Mouse (Mus musculus) midbrain, embryonic 13.5 days (tissue): Measurements from ENCODE around the gene Plekhb1. TPM values are rescaled to one million over a fixed set of nuclear protein-coding genes. Genes with fewer than 3 reads are reported as not detected.

Source experiments
- ATAC-seq: fragments of 200-750 bp; cut with Nextera tagmentation; 2 replicates; pipeline ENCODE4 v1.8.0; 2017; ENCODE audit warnings: mild to moderate bottlenecking, moderate TSS enrichment, moderate library complexity
- H3K27ac ChIP-seq: fragments of 300-500 bp; sonication (generic); 2 replicates; pipeline ENCODE4 v1.5.1; 2015; ENCODE audit warnings: inconsistent platforms, mild to moderate bottlenecking, moderate library complexity
- H3K27me3 ChIP-seq: fragments of 300-500 bp; sonication (generic); 2 replicates; pipeline ENCODE4 v1.6.1; 2015; ENCODE audit warnings: mild to moderate bottlenecking, inconsistent platforms
- H3K36me3 ChIP-seq: fragments of 300-500 bp; sonication (generic); 2 replicates; pipeline ENCODE4 v1.6.1; 2015; ENCODE audit warnings: mild to moderate bottlenecking, inconsistent platforms
- H3K4me1 ChIP-seq: fragments of 300-500 bp; sonication (generic); replicated peaks from 2 replicates; pipeline ENCODE4 v1.6.1; 2015; ENCODE audit warnings: inconsistent platforms
- H3K4me2 ChIP-seq: fragments of 300-500 bp; sonication (generic); replicated peaks from 2 replicates; pipeline ENCODE4 v1.6.1; 2015; ENCODE audit warnings: moderate library complexity, mild to moderate bottlenecking, inconsistent platforms
- H3K4me3 ChIP-seq: fragments of 300-500 bp; sonication (generic); replicated peaks from 2 replicates; pipeline ENCODE4 v1.5.1; 2015; ENCODE audit warnings: mild to moderate bottlenecking, inconsistent platforms
- H3K9ac ChIP-seq: fragments of 300-500 bp; sonication (generic); replicated peaks from 2 replicates; pipeline ENCODE4 v1.6.1; 2015; ENCODE audit warnings: mild to moderate bottlenecking, inconsistent platforms
- H3K9me3 ChIP-seq: fragments of 300-500 bp; sonication (generic); 2 replicates; pipeline ENCODE4 v1.6.1; 2016; ENCODE audit warnings: mild to moderate bottlenecking, inconsistent platforms
- WGBS: fragments of 180-500 bp; shearing (Covaris S2); methylation state at CpG from one replicate; pipeline ENCODE4 v1.1.7; 2015; 5-methylcytosine and 5-hydroxymethylcytosine counted together
- polyA plus RNA-seq: library from polyadenylated mRNA; unstranded; fragments of >200 nt; fragmentation: Nextera tagmentation; extraction: Ambion mirVana; gene quantifications from 2 replicates; pipeline ENCODE4 v1.2.1, GENCODE M21; 2015

Gene Plekhb1
- polyA plus RNA-seq, 1 experiment from 2014 or later = 5.8 TPM

- 0 out of 2 replicates have a peak, but pooled peaks cover 2% of the 10 kb centered on the region for H3K4me1 ChIP-seq
- H3K4me3 ChIP-seq = no peak overlapping the region
- no peak overlapping the region for H3K27ac ChIP-seq
- no peaks in the 10 kb centered on the region for H3K9me3 ChIP-seq
- H3K27me3 ChIP-seq = no peaks in the 10 kb centered on the region
- H3K4me2 ChIP-seq = no peak overlapping the region
- no peak overlapping the region for H3K9ac ChIP-seq
- H3K36me3 ChIP-seq = no peaks in the 10 kb centered on the region
- no peak for ATAC-seq
- 73% methylated on average over 15 of the region's 15 CpGs for WGBS
These were observed 17.0 kb upstream of the Plekhb1 start for GRCm38 (mm10) chr7:100678948-100679880.

GRCm38 (mm10) chr7:100678052-100678451 is 15.8 kb upstream of the Plekhb1 start:
- H3K9me3 ChIP-seq = no peaks in the 10 kb centered on the region
- WGBS = 86% methylated on average over 5 of the region's 5 CpGs
- no peak overlapping the region for H3K4me3 ChIP-seq
- no peaks in the 10 kb centered on the region for H3K27me3 ChIP-seq
- H3K36me3 ChIP-seq = no peaks in the 10 kb centered on the region
- H3K4me1 ChIP-seq = 0 out of 2 replicates have a peak, but pooled peaks cover 4% of the 10 kb centered on the region
- ATAC-seq = no peak
- H3K4me2 ChIP-seq = no peak overlapping the region
- H3K27ac ChIP-seq = no peak overlapping the region
- no peak overlapping the region for H3K9ac ChIP-seq

- no peaks in the 10 kb centered on the region for H3K9me3 ChIP-seq
- H3K9ac ChIP-seq = no peak overlapping the region
- H3K27me3 ChIP-seq = no peaks in the 10 kb centered on the region
- H3K4me2 ChIP-seq = no peak overlapping the region
- whole genome bisulfite sequencing = 91% methylated on average over 2 of the region's 2 CpGs
- 0 out of 2 replicates have a peak, but pooled peaks cover 3% of the 10 kb centered on the region for H3K4me1 ChIP-seq
- H3K36me3 ChIP-seq = no peaks in the 10 kb centered on the region
- no peak for ATAC-seq
- H3K4me3 ChIP-seq = no peak overlapping the region
- no peak overlapping the region for H3K27ac ChIP-seq
These were observed 12.7 kb upstream of the Plekhb1 start for GRCm38 (mm10) chr7:100674941-100675340.

- H3K27ac ChIP-seq = no peak overlapping the region
- H3K9me3 ChIP-seq = no peaks in the 10 kb centered on the region
- H3K4me2 ChIP-seq = no peak overlapping the region
- no peak overlapping the region for H3K4me3 ChIP-seq
- no peaks in the 10 kb centered on the region for H3K36me3 ChIP-seq
- 41% methylated on average over 7 of the region's 7 CpGs for WGBS
- H3K9ac ChIP-seq = no peak overlapping the region
- ATAC-seq = no peak
- no peaks in the 10 kb centered on the region for H3K27me3 ChIP-seq
- 0 out of 2 replicates have a peak, but pooled peaks cover 3% of the 10 kb centered on the region for H3K4me1 ChIP-seq
These were observed 11.2 kb upstream of the Plekhb1 start for GRCm38 (mm10) chr7:100673452-100673851.

GRCm38 (mm10) chr7:100670646-100671045 is 8.4 kb upstream of the Plekhb1 start:
- H3K9me3 ChIP-seq = no peaks in the 10 kb centered on the region
- 91% methylated on average over 5 of the region's 5 CpGs for WGBS
- 0 out of 2 replicates have a peak, but pooled peaks cover 3% of the 10 kb centered on the region for H3K4me1 ChIP-seq

DNA sequence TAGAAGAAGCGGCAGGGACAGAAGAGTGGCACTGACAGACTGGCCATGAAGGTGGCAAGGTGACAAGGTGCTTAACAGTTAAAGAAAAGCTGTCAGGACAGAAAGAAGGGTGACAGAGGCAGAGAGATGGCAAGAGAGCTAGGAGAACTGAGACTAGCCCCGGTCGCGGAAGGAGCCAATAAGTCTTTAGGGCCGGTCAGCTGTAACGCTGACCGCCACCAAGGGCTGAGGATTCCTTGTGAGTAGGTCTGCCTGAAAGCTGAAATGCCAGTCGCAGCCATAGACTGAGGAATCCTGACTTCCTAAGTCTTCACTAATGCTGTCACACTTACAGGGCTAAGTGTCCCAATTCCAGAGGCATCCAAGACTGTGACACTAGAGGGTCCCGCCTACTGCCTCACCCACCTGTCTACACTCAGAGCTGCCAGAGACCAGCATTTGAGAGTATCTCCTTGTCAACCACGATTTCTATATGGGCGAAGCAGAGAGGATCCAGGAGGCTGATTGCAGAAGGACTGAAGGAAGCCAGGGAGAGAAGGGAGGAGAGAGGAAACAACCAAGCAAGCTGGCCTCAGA is 1.6 kb upstream of the Plekhb1 start:
- peak overlapping the region; percentile 38 for H3K4me2 ChIP-seq
- H3K9ac ChIP-seq = peak overlapping the region; percentile 30
- ATAC-seq = peak; percentile 53; the same call in 1 of the 2 replicates
- WGBS = 56% methylated on average over 11 of the region's 11 CpGs
- peaks cover 7% of the 10 kb centered on the region; the same call in 1 of the 2 replicates for H3K27me3 ChIP-seq
- H3K27ac ChIP-seq = no peak overlapping the region
- H3K4me1 ChIP-seq = peaks cover 16% of the 10 kb centered on the region
- H3K36me3 ChIP-seq = no peaks in the 10 kb centered on the region
- no peak overlapping the region for H3K4me3 ChIP-seq
- H3K9me3 ChIP-seq = no peaks in the 10 kb centered on the region

More at GRCm38 (mm10) chr7:100670646-100671045, 8.4 kb upstream of the Plekhb1 start:
- Histone ChIP-seq H3K27me3 (no peaks in the 10 kb centered on the region), H3K36me3 (no peaks in the 10 kb centered on the region), H3K4me3 (no peak overlapping the region), H3K4me2 (no peak overlapping the region), H3K9ac (no peak overlapping the region), H3K27ac (no peak overlapping the region)
- no peak for ATAC-seq

- Histone ChIP-seq H3K4me1 (peaks cover 20% of the 10 kb centered on the region), H3K4me3 (no peak overlapping the region), H3K9ac (peak overlapping the region; percentile 30; the same call in 1 of the 2 replicates), H3K9me3 (no peaks in the 10 kb centered on the region), H3K27me3 (peaks cover 7% of the 10 kb centered on the region; the same call in 1 of the 2 replicates), H3K4me2 (peak overlapping the region; percentile 38), H3K27ac (no peak overlapping the region), H3K36me3 (no peaks in the 10 kb centered on the region)
- 1% methylated on average over 13 of the region's 13 CpGs for WGBS
- peak; percentile 92 for ATAC-seq
These were observed 976 bp upstream of the Plekhb1 start for GRCm38 (mm10) chr7:100663190-100663589.

DNA sequence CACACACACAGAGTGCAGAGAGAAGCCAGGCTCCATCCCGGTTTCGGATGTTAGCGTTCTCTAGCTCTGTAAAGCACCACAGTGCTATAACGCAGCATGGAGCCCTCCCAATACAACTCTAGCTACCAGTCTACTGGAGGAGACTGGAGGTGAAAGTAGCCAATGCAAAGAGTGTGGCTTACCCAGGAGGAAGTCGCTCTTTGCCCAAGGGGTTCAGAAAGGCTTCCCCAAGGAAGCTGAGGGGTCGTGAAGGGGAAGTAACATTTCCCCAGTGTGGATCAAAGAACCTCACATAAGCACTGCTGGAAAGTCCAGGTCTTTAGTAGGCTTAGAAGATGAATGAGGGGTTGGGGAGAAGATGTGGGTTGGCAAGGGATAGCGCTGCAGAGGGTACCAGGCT is 950 bp downstream of the Plekhb1 start:
- 92% methylated on average over 7 of the region's 7 CpGs for WGBS
- no peak for ATAC-seq
- no peaks in the 10 kb centered on the region for H3K36me3 ChIP-seq

DNA sequence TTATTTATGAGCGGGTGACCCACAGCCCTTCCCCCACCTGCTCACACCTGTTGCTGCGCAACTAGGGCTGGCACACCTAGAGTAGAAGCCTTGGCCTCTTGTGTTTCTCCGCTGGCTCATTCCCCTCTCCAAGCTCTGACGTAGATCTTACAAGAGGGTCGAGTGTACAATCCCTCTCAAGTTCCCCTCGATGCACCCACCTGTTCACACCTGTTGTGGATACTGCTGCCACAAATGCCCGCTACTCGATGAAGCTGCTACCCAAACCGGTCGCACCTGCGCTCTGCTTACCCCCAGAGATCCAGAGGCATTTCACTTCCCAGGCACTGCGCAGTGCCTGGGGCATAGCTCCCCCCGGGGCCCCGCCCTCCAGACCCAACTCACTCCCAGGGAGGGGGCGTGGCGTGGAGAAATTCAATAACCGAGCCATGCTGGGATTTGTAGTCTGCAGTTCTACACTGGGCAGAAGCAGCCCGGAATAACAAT is 4.1 kb downstream of the Plekhb1 start:
- no peaks in the 10 kb centered on the region for H3K9me3 ChIP-seq
- WGBS = 33% methylated on average over 18 of the region's 18 CpGs
- ATAC-seq = no peak
- H3K27me3 ChIP-seq = no peaks in the 10 kb centered on the region
- no peaks in the 10 kb centered on the region for H3K36me3 ChIP-seq
- no peak overlapping the region for H3K4me3 ChIP-seq
- no peak overlapping the region for H3K9ac ChIP-seq
- H3K4me2 ChIP-seq = peak overlapping the region; percentile 20; the same call in 1 of the 2 replicates
- H3K4me1 ChIP-seq = peaks cover 22% of the 10 kb centered on the region
- no peak overlapping the region for H3K27ac ChIP-seq

More for the DNA sequence above, 950 bp downstream of the Plekhb1 start:
- Histone ChIP-seq H3K4me2 (no peak overlapping the region), H3K9ac (no peak overlapping the region), H3K27me3 (peaks cover 7% of the 10 kb centered on the region; the same call in 1 of the 2 replicates), H3K9me3 (no peaks in the 10 kb centered on the region), H3K4me1 (peaks cover 21% of the 10 kb centered on the region), H3K4me3 (no peak overlapping the region), H3K27ac (no peak overlapping the region)

- WGBS = 56% methylated on average over 5 of the region's 5 CpGs
- Histone ChIP-seq H3K27ac (no peak overlapping the region; the same call in 1 of the 2 replicates), H3K9ac (0 out of 2 replicates have a peak overlapping the region, but pooled peaks have one; percentile 23), H3K4me1 (peaks cover 19% of the 10 kb centered on the region), H3K27me3 (no peaks in the 10 kb centered on the region), H3K36me3 (no peaks in the 10 kb centered on the region), H3K4me3 (no peak overlapping the region), H3K9me3 (no peaks in the 10 kb centered on the region), H3K4me2 (no peak overlapping the region)
- no peak for ATAC-seq
These were observed 5.5 kb downstream of the Plekhb1 start for GRCm38 (mm10) chr7:100656739-100657138.

GRCm38 (mm10) chr7:100654441-100654840 is 7.8 kb downstream of the Plekhb1 start:
- WGBS = 87% methylated on average over 8 of the region's 8 CpGs
- H3K4me1 ChIP-seq = peaks cover 19% of the 10 kb centered on the region
- no peak overlapping the region for H3K4me2 ChIP-seq
- peak overlapping the region; percentile 63 for H3K27ac ChIP-seq
- no peak for ATAC-seq
- H3K27me3 ChIP-seq = no peaks in the 10 kb centered on the region
- H3K9me3 ChIP-seq = no peaks in the 10 kb centered on the region
- H3K9ac ChIP-seq = no peak overlapping the region
- no peak overlapping the region for H3K4me3 ChIP-seq
- 0 out of 2 replicates have a peak, but pooled peaks cover 6% of the 10 kb centered on the region for H3K36me3 ChIP-seq
